Mouse (Mus musculus): Measurements from ENCODE around the gene Tapbp. TPM values are rescaled to one million over a fixed set of nuclear protein-coding genes. Genes with fewer than 3 reads are reported as not detected.
"Not testable (repeated sequence)": the region's sequence is repeated elsewhere in the genome, so short reads cannot be mapped to it uniquely, and the experiment has no call there.

The Tapbp gene
- total and polyA plus RNA-seq, 3 experiments = 45.3 to 134 (median 116) TPM

GRCm38 (mm10) chr17:33875797-33876196 lies 39.9 kb upstream of the Tapbp start:
- peaks cover 28 to 38% of the 10 kb centered on the region in 2 experiments for H3K36me3 ChIP-seq (replicated peaks in 1 of 2; ENCODE audit: control insufficient read depth in 1 of 2, insufficient read depth in 1 of 2, low read length in 1 of 2)
- H3K79me2 ChIP-seq (replicated peaks; ENCODE audit: control insufficient read depth, extremely low read depth, insufficient read depth, poor library complexity, severe bottlenecking); H3K4me2 ChIP-seq (ENCODE audit: insufficient read depth, low read depth, poor library complexity, severe bottlenecking); H3K9me3 ChIP-seq (replicated peaks; ENCODE audit: low read length); H3K9ac ChIP-seq (ENCODE audit: insufficient read depth, low read depth); H3K4me1 ChIP-seq (ENCODE audit: control insufficient read depth in 1 of 2, insufficient read depth in 2 of 2); in situ Hi-C loops (cut with MboI; ENCODE audit: low pct_ligation_motif_present, low pct_unique_long_range_greater_than_20kb, low sequenced_read_pairs); dilution Hi-C loops (cut with MboI; ENCODE audit: extremely low pct_ligation_motif_present, extremely low pct_unique_long_range_greater_than_20kb, low sequenced_read_pairs); H3K27ac ChIP-seq (ENCODE audit: insufficient read depth, low read depth); H3K4me3 ChIP-seq (replicated peaks in 1 of 3; ENCODE audit: low read depth in 2 of 3, low read length in 2 of 3, poor library complexity in 1 of 3); H3K27me3 ChIP-seq (replicated peaks): not testable (repeated sequence)
- DNase-seq (ENCODE audit: extremely low read depth) = peak; percentile 23
- TF ChIP-seq ZNF384 (IDR thresholded peaks at IDR 0.05; ENCODE audit: low read depth, low read length) (0 out of 2 replicates have a peak, but pooled peaks have one; percentile 28), RAD21 (IDR thresholded peaks at IDR 0.05; ENCODE audit: low read depth, low read length) (peak; percentile 10), CTCF (conservative IDR thresholded peaks at IDR 0.05 in 1 of 2, IDR thresholded peaks at IDR 0.05 in 1 of 2; ENCODE audit: low read depth in 2 of 2, low read length in 2 of 2) (peak in 1 of 2 experiments; percentile 43; a peak in 2 of 4 replicates)

GRCm38 (mm10) chr17:33884320-33884719 lies 31.4 kb upstream of the Tapbp start:
- H3K9ac ChIP-seq (ENCODE audit: insufficient read depth, low read depth); H3K9me3 ChIP-seq (replicated peaks; ENCODE audit: low read length); H3K4me2 ChIP-seq (ENCODE audit: insufficient read depth, low read depth, poor library complexity, severe bottlenecking); in situ Hi-C loops (cut with MboI; ENCODE audit: low pct_ligation_motif_present, low pct_unique_long_range_greater_than_20kb, low sequenced_read_pairs); H3K4me3 ChIP-seq (replicated peaks in 1 of 3; ENCODE audit: low read depth in 2 of 3, low read length in 2 of 3, poor library complexity in 1 of 3); H3K27ac ChIP-seq (ENCODE audit: insufficient read depth, low read depth); H3K27me3 ChIP-seq (replicated peaks); DNase-seq (ENCODE audit: extremely low read depth); dilution Hi-C loops (cut with MboI; ENCODE audit: extremely low pct_ligation_motif_present, extremely low pct_unique_long_range_greater_than_20kb, low sequenced_read_pairs): not testable (repeated sequence)
- H3K4me1 ChIP-seq (ENCODE audit: control insufficient read depth in 1 of 2, insufficient read depth in 2 of 2) = peaks cover 0 to 11% of the 10 kb centered on the region in 2 experiments; a peak in 1 of 4 replicates
- peaks cover 34 to 36% of the 10 kb centered on the region in 2 experiments for H3K36me3 ChIP-seq (replicated peaks in 1 of 2; ENCODE audit: control insufficient read depth in 1 of 2, insufficient read depth in 1 of 2, low read length in 1 of 2)
- peaks cover 23% of the 10 kb centered on the region for H3K79me2 ChIP-seq (replicated peaks; ENCODE audit: control insufficient read depth, extremely low read depth, insufficient read depth, poor library complexity, severe bottlenecking)

GRCm38 (mm10) chr17:33887802-33888201 lies 27.9 kb upstream of the Tapbp start:
- H3K36me3 ChIP-seq (replicated peaks in 1 of 2; ENCODE audit: control insufficient read depth in 1 of 2, insufficient read depth in 1 of 2, low read length in 1 of 2) = peaks cover 11 to 15% of the 10 kb centered on the region in 2 experiments
- H3K9ac ChIP-seq (ENCODE audit: insufficient read depth, low read depth); H3K4me2 ChIP-seq (ENCODE audit: insufficient read depth, low read depth, poor library complexity, severe bottlenecking); in situ Hi-C loops (cut with MboI; ENCODE audit: low pct_ligation_motif_present, low pct_unique_long_range_greater_than_20kb, low sequenced_read_pairs); H3K4me3 ChIP-seq (replicated peaks in 1 of 3; ENCODE audit: low read depth in 2 of 3, low read length in 2 of 3, poor library complexity in 1 of 3); DNase-seq (ENCODE audit: extremely low read depth); H3K9me3 ChIP-seq (replicated peaks; ENCODE audit: low read length); H3K27ac ChIP-seq (ENCODE audit: insufficient read depth, low read depth); dilution Hi-C loops (cut with MboI; ENCODE audit: extremely low pct_ligation_motif_present, extremely low pct_unique_long_range_greater_than_20kb, low sequenced_read_pairs); H3K27me3 ChIP-seq (replicated peaks): not testable (repeated sequence)
- peaks cover 0 to 11% of the 10 kb centered on the region in 2 experiments; a peak in 1 of 4 replicates for H3K4me1 ChIP-seq (ENCODE audit: control insufficient read depth in 1 of 2, insufficient read depth in 2 of 2)
- H3K79me2 ChIP-seq (replicated peaks; ENCODE audit: control insufficient read depth, extremely low read depth, insufficient read depth, poor library complexity, severe bottlenecking) = peaks cover 27% of the 10 kb centered on the region

- in situ Hi-C loops (cut with MboI; ENCODE audit: low pct_ligation_motif_present, low pct_unique_long_range_greater_than_20kb, low sequenced_read_pairs); H3K27ac ChIP-seq (ENCODE audit: insufficient read depth, low read depth); dilution Hi-C loops (cut with MboI; ENCODE audit: extremely low pct_ligation_motif_present, extremely low pct_unique_long_range_greater_than_20kb, low sequenced_read_pairs); H3K9me3 ChIP-seq (replicated peaks; ENCODE audit: low read length); H3K4me3 ChIP-seq (replicated peaks in 1 of 3; ENCODE audit: low read depth in 2 of 3, low read length in 2 of 3, poor library complexity in 1 of 3); H3K4me2 ChIP-seq (ENCODE audit: insufficient read depth, low read depth, poor library complexity, severe bottlenecking); H3K27me3 ChIP-seq (replicated peaks); DNase-seq (ENCODE audit: extremely low read depth): not testable (repeated sequence)
- peaks cover 27% of the 10 kb centered on the region for H3K79me2 ChIP-seq (replicated peaks; ENCODE audit: control insufficient read depth, extremely low read depth, insufficient read depth, poor library complexity, severe bottlenecking)
- H3K4me1 ChIP-seq (ENCODE audit: control insufficient read depth in 1 of 2, insufficient read depth in 2 of 2) = peaks cover 0 to 11% of the 10 kb centered on the region in 2 experiments; a peak in 1 of 4 replicates
- H3K9ac ChIP-seq (ENCODE audit: insufficient read depth, low read depth) = peak overlapping the region; percentile 14; the same call in 1 of the 2 replicates
- H3K36me3 ChIP-seq (replicated peaks in 1 of 2; ENCODE audit: control insufficient read depth in 1 of 2, insufficient read depth in 1 of 2, low read length in 1 of 2) = peaks cover 9 to 14% of the 10 kb centered on the region in 2 experiments
These were observed 27.5 kb upstream of the Tapbp start for GRCm38 (mm10) chr17:33888230-33888629.

- Histone ChIP-seq H3K79me2 (replicated peaks; ENCODE audit: control insufficient read depth, extremely low read depth, insufficient read depth, poor library complexity, severe bottlenecking) (peaks cover 27% of the 10 kb centered on the region), H3K4me2 (ENCODE audit: insufficient read depth, low read depth, poor library complexity, severe bottlenecking) (peak overlapping the region; percentile 50), H3K9ac (ENCODE audit: insufficient read depth, low read depth) (peak overlapping the region; percentile 73), H3K27ac (ENCODE audit: insufficient read depth, low read depth) (peak overlapping the region; percentile 56; the same call in 1 of the 2 replicates), H3K4me3 (replicated peaks in 1 of 3; ENCODE audit: low read depth in 2 of 3, low read length in 2 of 3, poor library complexity in 1 of 3) (peak overlapping the region; percentile 73 to 95 (median 73)), H3K4me1 (ENCODE audit: control insufficient read depth in 1 of 2, insufficient read depth in 2 of 2) (peaks cover 0 to 11% of the 10 kb centered on the region in 2 experiments; a peak in 1 of 4 replicates), H3K36me3 (replicated peaks in 1 of 2; ENCODE audit: control insufficient read depth in 1 of 2, insufficient read depth in 1 of 2, low read length in 1 of 2) (peaks cover 7 to 12% of the 10 kb centered on the region in 2 experiments)
- H3K27me3 ChIP-seq (replicated peaks); DNase-seq (ENCODE audit: extremely low read depth); H3K9me3 ChIP-seq (replicated peaks; ENCODE audit: low read length); in situ Hi-C loops (cut with MboI; ENCODE audit: low pct_ligation_motif_present, low pct_unique_long_range_greater_than_20kb, low sequenced_read_pairs); dilution Hi-C loops (cut with MboI; ENCODE audit: extremely low pct_ligation_motif_present, extremely low pct_unique_long_range_greater_than_20kb, low sequenced_read_pairs): not testable (repeated sequence)
These were observed 25.7 kb upstream of the Tapbp start for GRCm38 (mm10) chr17:33889941-33890532.
